Mouse (Mus musculus): ENCODE results near the gene 4930402H24Rik.

- TF ChIP-seq CTCF (IDR thresholded peaks at IDR 0.05) (no peak), EP300 (IDR thresholded peaks at IDR 0.05) (no peak)
Observed at GRCm38 (mm10) chr2:130679154-130679553, 227.1 kb downstream of the 4930402H24Rik start.

Measured in lung, postnatal 0 days (tissue).